Mouse (Mus musculus) CH12.LX (cell line): ENCODE measurements around the gene Lipo3. TPM values are rescaled to one million over a fixed set of nuclear protein-coding genes. Genes with fewer than 3 reads are reported as not detected.
A peak's percentile ranks its signal among the peaks of the same experiment; 100 is the strongest.
"Not testable (repeated sequence)": the region's sequence is repeated elsewhere in the genome, so short reads cannot be mapped to it uniquely, and the experiment has no call there.

Experiments used
- DNase-seq: peaks from one replicate; pipeline ENCODE4 v3.0.0-alpha.2; 2013; ENCODE audit errors: extremely low read depth
- H3K27ac ChIP-seq: 2 replicates; pipeline ENCODE4 v1.5.1; 2012; ENCODE audit warnings: low read depth, mild to moderate bottlenecking, control low read depth, moderate library complexity; ENCODE audit not compliant: insufficient read depth
- H3K27me3 ChIP-seq: replicated peaks from 2 replicates; pipeline ENCODE3; 2012; ENCODE audit warnings: inconsistent platforms
- H3K36me3 ChIP-seq, 2 experiments: replicated peaks in 1 of 2; 2 replicates each; pipeline versions ENCODE3 to v1.6.1; 2012; ENCODE audit warnings: inconsistent platforms in 1 of 2, low read length in 1 of 2, mild to moderate bottlenecking in 1 of 2, mixed read lengths in 1 of 2, moderate library complexity in 1 of 2; ENCODE audit not compliant: control insufficient read depth in 1 of 2, insufficient read depth in 1 of 2
- H3K4me1 ChIP-seq, 2 experiments: 2 replicates each; pipeline ENCODE4 v1.6.1; 2012; ENCODE audit warnings: inconsistent platforms in 1 of 2, moderate library complexity in 1 of 2; ENCODE audit not compliant: insufficient read depth in 2 of 2, control insufficient read depth in 1 of 2
- H3K4me2 ChIP-seq: 2 replicates; pipeline ENCODE4 v1.6.1; 2012; ENCODE audit warnings: low read depth, mild to moderate bottlenecking, control low read depth; ENCODE audit not compliant: poor library complexity, insufficient read depth, severe bottlenecking
- H3K4me3 ChIP-seq, 3 experiments: fragments of 150-350 bp in 1 of 3; sonication (generic) in 1 of 3; replicated peaks in 1 of 3; 2 replicates each; pipeline versions ENCODE3 to v1.5.1; 2011 to 2012; ENCODE audit warnings: low read depth in 2 of 3, low read length in 2 of 3, mild to moderate bottlenecking in 2 of 3, moderate library complexity in 2 of 3, control low read depth in 1 of 3, improper control_type of control experiment in 1 of 3, inconsistent platforms in 1 of 3, mixed read lengths in 1 of 3; ENCODE audit not compliant: poor library complexity in 1 of 3
- H3K79me2 ChIP-seq: replicated peaks from 2 replicates; pipeline ENCODE4 v1.6.1; 2012; ENCODE audit warnings: mild to moderate bottlenecking, moderate library complexity; ENCODE audit not compliant: control insufficient read depth, poor library complexity, insufficient read depth, severe bottlenecking; ENCODE audit errors: extremely low read depth
- H3K9ac ChIP-seq: 2 replicates; pipeline ENCODE4 v1.6.1; 2012; ENCODE audit warnings: low read depth, mild to moderate bottlenecking, control low read depth, moderate library complexity; ENCODE audit not compliant: insufficient read depth
- H3K9me3 ChIP-seq: replicated peaks from 2 replicates; pipeline ENCODE3; 2012; ENCODE audit warnings: low read length, inconsistent platforms, mixed read lengths
- BHLHE40 ChIP-seq: IDR thresholded peaks from 2 replicates; pipeline ENCODE4 v1.6.1; 2011; ENCODE audit warnings: mild to moderate bottlenecking, low read depth, low read length, improper control_type of control experiment
- CTCF ChIP-seq, 2 experiments: IDR thresholded peaks in 1 of 2; conservative IDR thresholded peaks in 1 of 2; 2 replicates each; pipeline ENCODE4 v1.5.1; 2011 to 2012; ENCODE audit warnings: low read depth in 2 of 2, low read length in 2 of 2, improper control_type of control experiment in 1 of 2, inconsistent platforms in 1 of 2, mild to moderate bottlenecking in 1 of 2, moderate library complexity in 1 of 2
- MAX ChIP-seq: IDR thresholded peaks from 2 replicates; pipeline ENCODE4 v1.6.1; 2011; ENCODE audit warnings: low read length, improper control_type of control experiment
- NELFE ChIP-seq: IDR thresholded peaks from 2 replicates; pipeline ENCODE4 v1.6.1; 2011; ENCODE audit warnings: low read depth, low read length, improper control_type of control experiment
- POLR2A ChIP-seq: IDR thresholded peaks from 2 replicates; pipeline ENCODE4 v1.6.1; 2011; ENCODE audit warnings: low read depth, mild to moderate bottlenecking, improper control_type of control experiment, low read length
- TCF12 ChIP-seq: IDR thresholded peaks from 2 replicates; pipeline ENCODE4 v1.6.1; 2014; ENCODE audit warnings: low read depth, mild to moderate bottlenecking, inconsistent platforms, low read length, improper control_type of control experiment
- USF1 ChIP-seq: IDR thresholded peaks from 2 replicates; pipeline ENCODE4 v1.6.1; 2014; ENCODE audit warnings: low read depth, mild to moderate bottlenecking, inconsistent platforms, low read length, improper control_type of control experiment
- USF2 ChIP-seq: conservative IDR thresholded peaks from 2 replicates; pipeline ENCODE4 v1.6.1; 2011; ENCODE audit warnings: low read depth, low read length, improper control_type of control experiment
- dilution Hi-C: fragments of 300-500 bp; cut with MboI; formaldehyde crosslinking; loops from 2 replicates; pipeline ENCODE4 v1.14.3; 2020; ENCODE audit warnings: low sequenced_read_pairs; ENCODE audit not compliant: extremely low pct_unique_long_range_greater_than_20kb, extremely low pct_ligation_motif_present
- in situ Hi-C: fragments of 300-500 bp; cut with MboI; formaldehyde crosslinking; loops from 3 replicates; pipeline ENCODE4 v1.14.3; 2019; ENCODE audit warnings: low sequenced_read_pairs, low pct_ligation_motif_present, low pct_unique_long_range_greater_than_20kb, mixed read lengths
- polyA plus RNA-seq: library from polyadenylated mRNA; unstranded; fragments of >175 nt; gene quantifications from 2 replicates; pipeline ENCODE4 v1.2.1, GENCODE M21; 2012; ENCODE audit warnings: low read depth; ENCODE audit not compliant: insufficient read length
- total RNA-seq, 2 experiments: library from RNA; depleted of rRNA; stranded (reverse); fragments of 300-350 nt in 1 of 2; fragments of >200 nt in 1 of 2; gene quantifications; 2 replicates each; pipeline ENCODE4 v1.2.3; 2012 to 2014

Gene Lipo3
- total and polyA plus RNA-seq, 3 experiments, result 9.7 to 42.0 (median 18.5) TPM

GRCm38 (mm10) chr19:33625152-33625551 lies 136.6 kb downstream of the Lipo3 start, which contains the start of gene Gm8978:
TSS of gene Gm8978 (minus strand) at chr19:33625252.
- in situ Hi-C loops, H3K36me3 ChIP-seq: not testable (repeated sequence)

GRCm38 (mm10) chr19:33589626-33590302 lies 172.0 kb downstream of the Lipo3 start:
- peak overlapping the region; percentile 56 for H3K9ac ChIP-seq
- in situ Hi-C loops, result not testable (repeated sequence)

More at GRCm38 (mm10) chr19:33625152-33625551, 136.6 kb downstream of the Lipo3 start, which contains the start of gene Gm8978:
- H3K9ac ChIP-seq, H3K4me1 ChIP-seq, H3K4me2 ChIP-seq, H3K27ac ChIP-seq, dilution Hi-C loops, H3K27me3 ChIP-seq, H3K79me2 ChIP-seq, DNase-seq, H3K9me3 ChIP-seq, H3K4me3 ChIP-seq: not testable (repeated sequence)

GRCm38 (mm10) chr19:33568551-33568950 lies 193.2 kb downstream of the Lipo3 start:
- peak; percentile 14 for DNase-seq
- H3K27me3 ChIP-seq, dilution Hi-C loops, H3K27ac ChIP-seq, H3K36me3 ChIP-seq, in situ Hi-C loops, H3K4me3 ChIP-seq, H3K9me3 ChIP-seq, H3K4me1 ChIP-seq, H3K4me2 ChIP-seq, H3K79me2 ChIP-seq, H3K9ac ChIP-seq: not testable (repeated sequence)
- TF ChIP-seq CTCF (conservative IDR thresholded peaks at IDR 0.05 in 1 of 2, IDR thresholded peaks at IDR 0.05 in 1 of 2; ENCODE audit: low read depth in 2 of 2, low read length in 2 of 2), result peak in 1 of 2 experiments; percentile 26; a peak in 3 of 4 replicates

More at GRCm38 (mm10) chr19:33589626-33590302, 172.0 kb downstream of the Lipo3 start:
- H3K9me3 ChIP-seq, H3K36me3 ChIP-seq, H3K27me3 ChIP-seq, dilution Hi-C loops, H3K4me2 ChIP-seq, H3K4me1 ChIP-seq, H3K79me2 ChIP-seq: not testable (repeated sequence)
- peak; percentile 80 for DNase-seq
- TF ChIP-seq NELFE, result peak; percentile 38; the same call in 1 of the 2 replicates
- peak; percentile 44; the same call in 1 of the 2 replicates for TF ChIP-seq TCF12
- peak; percentile 78 for TF ChIP-seq USF2
- TF ChIP-seq POLR2A, result peak; percentile 36; the same call in 1 of the 2 replicates
- TF ChIP-seq USF1, result peak; percentile 86
- TF ChIP-seq BHLHE40, result peak; percentile 83
- peak; percentile 71 for TF ChIP-seq MAX
- Histone ChIP-seq H3K4me3 (peak overlapping the region; percentile 47 to 54 (median 53)), H3K27ac (peak overlapping the region; percentile 73)
